Mouse (Mus musculus) myocyte (in vitro differentiated cells): ENCODE measurements at regions not wholly inside any gene's neighbourhood (a gene's known extent, or its start where the extent isn't known, plus 50 kb on each side); places are given as distances from the start of the nearest gene placed in this dataset.

ENCODE experiments used
- H3K27me3 ChIP-seq: one replicate; pipeline ENCODE4 v1.6.1; 2011; ENCODE audit not compliant: control insufficient read depth, insufficient read depth, insufficient read length
- H3K36me3 ChIP-seq: one replicate; pipeline ENCODE4 v1.6.1; 2011; ENCODE audit not compliant: control insufficient read depth, insufficient read depth
- H3K4me2 ChIP-seq: one replicate; pipeline ENCODE4 v1.6.1; 2011; ENCODE audit warnings: low read depth, control low read depth
- H3K4me3 ChIP-seq: one replicate; pipeline ENCODE4 v1.5.1; 2011; ENCODE audit warnings: mild to moderate bottlenecking, control low read depth, moderate library complexity
- H3K79me2 ChIP-seq: one replicate; pipeline ENCODE4 v1.6.1; 2011; ENCODE audit not compliant: control insufficient read depth, insufficient read depth
- H3ac ChIP-seq: one replicate; pipeline ENCODE4 v1.6.1; 2011; ENCODE audit not compliant: control insufficient read depth, insufficient read length
- CEBPB ChIP-seq: IDR thresholded peaks from 2 replicates; pipeline ENCODE4 v1.6.1; 2011; ENCODE audit warnings: mild to moderate bottlenecking, moderate library complexity; ENCODE audit not compliant: poor library complexity, insufficient read depth, severe bottlenecking
- E2F4 ChIP-seq: IDR thresholded peaks from one replicate; pipeline ENCODE4 v1.6.1; 2011; ENCODE audit warnings: mild to moderate bottlenecking, control low read depth, moderate library complexity; ENCODE audit not compliant: insufficient read depth
- MAX ChIP-seq: IDR thresholded peaks from one replicate; pipeline ENCODE4 v1.6.1; 2011; ENCODE audit warnings: low read depth, mild to moderate bottlenecking, control low read depth
- MYOD1 ChIP-seq, 3 experiments: IDR thresholded peaks; one replicate each; pipeline ENCODE4 v1.6.1; 2011; ENCODE audit warnings: control low read depth in 2 of 3, low read depth in 2 of 3, mild to moderate bottlenecking in 2 of 3, moderate library complexity in 1 of 3; ENCODE audit not compliant: insufficient read length in 2 of 3, control insufficient read depth in 1 of 3
- MYOG ChIP-seq, 3 experiments: IDR thresholded peaks; one replicate each; pipeline ENCODE4 v1.6.1; 2011; ENCODE audit warnings: control low read depth in 2 of 3, low read depth in 2 of 3, mild to moderate bottlenecking in 2 of 3; ENCODE audit not compliant: insufficient read length in 2 of 3, control insufficient read depth in 1 of 3, insufficient read depth in 1 of 3
- POLR2A ChIP-seq: IDR thresholded peaks from one replicate; pipeline ENCODE4 v1.6.1; 2011; ENCODE audit warnings: low read depth, mild to moderate bottlenecking, control low read depth, moderate library complexity; ENCODE audit not compliant: insufficient read length
- POLR2AphosphoS2 ChIP-seq: IDR thresholded peaks from one replicate; pipeline ENCODE4 v1.6.1; 2011; ENCODE audit warnings: low read depth, control low read depth; ENCODE audit not compliant: insufficient read length
- REST ChIP-seq: IDR thresholded peaks from one replicate; pipeline ENCODE4 v1.6.1; 2011; ENCODE audit warnings: mild to moderate bottlenecking, control low read depth, moderate library complexity; ENCODE audit not compliant: insufficient read depth, insufficient read length
- SRF ChIP-seq: IDR thresholded peaks from one replicate; pipeline ENCODE4 v1.6.1; 2011; ENCODE audit warnings: low read depth; ENCODE audit not compliant: control insufficient read depth, insufficient read length
- TCF12 ChIP-seq: IDR thresholded peaks from one replicate; pipeline ENCODE4 v1.6.1; 2011; ENCODE audit warnings: mild to moderate bottlenecking, control low read depth; ENCODE audit not compliant: poor library complexity, insufficient read depth, severe bottlenecking
- TCF3 ChIP-seq: IDR thresholded peaks from one replicate; pipeline ENCODE4 v1.6.1; 2011; ENCODE audit warnings: low read depth, control low read depth; ENCODE audit not compliant: insufficient read length
- USF1 ChIP-seq: IDR thresholded peaks from one replicate; pipeline ENCODE4 v1.6.1; 2011; ENCODE audit warnings: low read depth, mild to moderate bottlenecking, control low read depth, moderate library complexity

GRCm38 (mm10) chr14:105706756-105707155 lies 189.9 kb downstream of the Spry2 start:
- Histone ChIP-seq H3K36me3 (no peaks in the 10 kb centered on the region), H3K4me2 (no peak overlapping the region), H3ac (no peak overlapping the region), H3K4me3 (no peak overlapping the region), H3K79me2 (no peaks in the 10 kb centered on the region), H3K27me3 (no peaks in the 10 kb centered on the region)
- TF ChIP-seq CEBPB (no peak), REST (no peak), TCF12 (no peak), MAX (no peak), E2F4 (no peak), SRF (no peak), POLR2A (no peak), TCF3 (no peak), USF1 (no peak), POLR2AphosphoS2 (no peak), MYOG (IDR thresholded peaks at IDR 0.05; ENCODE audit: control insufficient read depth in 1 of 3, insufficient read depth in 1 of 3, insufficient read length in 2 of 3, low read depth in 2 of 3) (no peak), MYOD1 (IDR thresholded peaks at IDR 0.05; ENCODE audit: control insufficient read depth in 1 of 3, insufficient read length in 2 of 3, low read depth in 2 of 3) (no peak)

- no peaks in the 10 kb centered on the region for H3K27me3 ChIP-seq
- TF ChIP-seq REST (no peak), MYOD1 (IDR thresholded peaks at IDR 0.05; ENCODE audit: control insufficient read depth in 1 of 3, insufficient read length in 2 of 3, low read depth in 2 of 3) (no peak), POLR2AphosphoS2 (no peak), SRF (no peak), POLR2A (no peak), CEBPB (no peak), TCF3 (no peak), TCF12 (no peak), USF1 (no peak), MAX (no peak), E2F4 (no peak), MYOG (IDR thresholded peaks at IDR 0.05; ENCODE audit: control insufficient read depth in 1 of 3, insufficient read depth in 1 of 3, insufficient read length in 2 of 3, low read depth in 2 of 3) (no peak)
- no peak overlapping the region for H3ac ChIP-seq
- H3K79me2 ChIP-seq = no peaks in the 10 kb centered on the region
- H3K4me2 ChIP-seq = no peak overlapping the region
- no peak overlapping the region for H3K4me3 ChIP-seq
- H3K36me3 ChIP-seq = no peaks in the 10 kb centered on the region
Measured at GRCm38 (mm10) chr14:105698616-105699015, 198.0 kb downstream of the Spry2 start.

- no peak overlapping the region for H3K4me2 ChIP-seq
- no peaks in the 10 kb centered on the region for H3K36me3 ChIP-seq
- no peaks in the 10 kb centered on the region for H3K79me2 ChIP-seq
- TF ChIP-seq POLR2A (no peak), POLR2AphosphoS2 (no peak), MAX (no peak), E2F4 (no peak)
- H3ac ChIP-seq = no peak overlapping the region
- no peaks in the 10 kb centered on the region for H3K27me3 ChIP-seq
- no peak overlapping the region for H3K4me3 ChIP-seq
Measured at GRCm38 (mm10) chr14:105698086-105698485, 198.5 kb downstream of the Spry2 start.

- Histone ChIP-seq H3K4me3 (no peak overlapping the region), H3ac (no peak overlapping the region), H3K36me3 (no peaks in the 10 kb centered on the region), H3K4me2 (no peak overlapping the region), H3K79me2 (no peaks in the 10 kb centered on the region), H3K27me3 (no peaks in the 10 kb centered on the region)
- TF ChIP-seq REST = no peak
- TF ChIP-seq MYOD1 (IDR thresholded peaks at IDR 0.05; ENCODE audit: control insufficient read depth in 1 of 3, insufficient read length in 2 of 3, low read depth in 2 of 3) = no peak
- TF ChIP-seq TCF3 = no peak
- no peak for TF ChIP-seq TCF12
- TF ChIP-seq POLR2AphosphoS2 = no peak
- TF ChIP-seq E2F4 = no peak
- TF ChIP-seq MYOG (IDR thresholded peaks at IDR 0.05; ENCODE audit: control insufficient read depth in 1 of 3, insufficient read depth in 1 of 3, insufficient read length in 2 of 3, low read depth in 2 of 3) = no peak
- TF ChIP-seq MAX = no peak
- TF ChIP-seq CEBPB = no peak
- no peak for TF ChIP-seq SRF
- TF ChIP-seq POLR2A = no peak
- TF ChIP-seq USF1 = no peak
Measured at GRCm38 (mm10) chr14:105697398-105697797, 199.2 kb downstream of the Spry2 start.

GRCm38 (mm10) chr14:105694969-105695368 lies 201.7 kb downstream of the Spry2 start:
- TF ChIP-seq POLR2A (no peak), USF1 (peak; percentile 19), CEBPB (peak; percentile 84)
- no peak overlapping the region for H3ac ChIP-seq
- no peaks in the 10 kb centered on the region for H3K79me2 ChIP-seq
- no peaks in the 10 kb centered on the region for H3K36me3 ChIP-seq
- no peak overlapping the region for H3K4me3 ChIP-seq
- H3K4me2 ChIP-seq = no peak overlapping the region
- H3K27me3 ChIP-seq = no peaks in the 10 kb centered on the region
